Mouse (Mus musculus): ENCODE measurements around the gene Atl2. TPM values are rescaled to one million over a fixed set of nuclear protein-coding genes. Genes with fewer than 3 reads are reported as not detected.

Gene Atl2
- 4.5 and 6.4 TPM in 2 replicates for polyA plus RNA-seq (2012; rRNA removed)

GRCm38 (mm10) chr17:79895911-79896423, at the start of gene Atl2:
TSS of gene Atl2 (minus strand) at chr17:79896123.
- peak within 1 kb of the TSS; percentile 97 for H3K4me3 ChIP-seq (ENCODE audit: extremely low read depth, insufficient read depth, insufficient read length)
- H3K36me3 ChIP-seq (ENCODE audit: control insufficient read depth, insufficient read depth, low read length), result no peaks in the 10 kb centered on the region
- WGBS, result under 1% methylated on average over 50 of the region's 51 CpGs
- peak; percentile 88 to 95 for DNase-seq (ENCODE audit: low read depth in 1 of 2, low spot score in 2 of 2)
- peak within 1 kb of the TSS; percentile 92 for H3K27ac ChIP-seq (ENCODE audit: insufficient read depth, low read length)
- H3K4me1 ChIP-seq (ENCODE audit: control insufficient read depth, insufficient read depth, insufficient read length), result peaks cover 2% of the 10 kb centered on the region; the same call in 1 of the 2 replicates
- peak; percentile 85 for TF ChIP-seq POLR2A (IDR thresholded peaks at IDR 0.05; ENCODE audit: low read depth, low read length)
- no peak for TF ChIP-seq CTCF (IDR thresholded peaks at IDR 0.05; ENCODE audit: extremely low read depth, insufficient read depth, insufficient read length, insufficient replicate concordance)
- H3K27me3 ChIP-seq (ENCODE audit: control insufficient read depth, insufficient read depth, low read length), result no peaks in the 10 kb centered on the region

DNA sequence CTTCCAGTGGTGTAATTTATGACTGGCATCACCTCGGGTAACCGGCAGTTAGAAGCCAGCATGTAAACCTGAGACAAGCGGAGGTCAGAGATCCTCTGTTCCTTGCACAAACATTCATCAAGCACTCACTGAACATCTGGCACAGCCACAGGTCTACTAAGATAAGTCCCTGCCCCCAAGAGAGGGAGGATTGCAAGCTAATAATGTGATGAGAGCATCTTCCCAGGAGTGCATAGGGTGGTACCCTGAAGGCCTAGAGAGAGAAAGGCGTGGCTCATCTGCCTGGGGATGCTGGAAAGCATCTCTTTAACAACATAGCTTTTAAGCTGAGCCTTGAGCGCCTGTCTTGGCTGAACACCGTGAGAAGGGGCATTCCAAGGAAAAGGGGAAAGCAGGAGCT, 48.9 kb upstream of the Atl2 start:
- no peak overlapping the region for H3K4me3 ChIP-seq (ENCODE audit: extremely low read depth, insufficient read depth, insufficient read length)
- no peak for DNase-seq (ENCODE audit: low read depth in 1 of 2, low spot score in 2 of 2)
- TF ChIP-seq POLR2A (IDR thresholded peaks at IDR 0.05; ENCODE audit: low read depth, low read length) (no peak), CTCF (IDR thresholded peaks at IDR 0.05; ENCODE audit: extremely low read depth, insufficient read depth, insufficient read length, insufficient replicate concordance) (no peak)
- H3K36me3 ChIP-seq (ENCODE audit: control insufficient read depth, insufficient read depth, low read length), result no peaks in the 10 kb centered on the region
- 0 out of 2 replicates have a peak, but pooled peaks cover 2% of the 10 kb centered on the region for H3K4me1 ChIP-seq (ENCODE audit: control insufficient read depth, insufficient read depth, insufficient read length)
- no peak overlapping the region for H3K27ac ChIP-seq (ENCODE audit: insufficient read depth, low read length)
- 94% methylated on average over 6 of the region's 6 CpGs for WGBS
- no peaks in the 10 kb centered on the region for H3K27me3 ChIP-seq (ENCODE audit: control insufficient read depth, insufficient read depth, low read length)

DNA sequence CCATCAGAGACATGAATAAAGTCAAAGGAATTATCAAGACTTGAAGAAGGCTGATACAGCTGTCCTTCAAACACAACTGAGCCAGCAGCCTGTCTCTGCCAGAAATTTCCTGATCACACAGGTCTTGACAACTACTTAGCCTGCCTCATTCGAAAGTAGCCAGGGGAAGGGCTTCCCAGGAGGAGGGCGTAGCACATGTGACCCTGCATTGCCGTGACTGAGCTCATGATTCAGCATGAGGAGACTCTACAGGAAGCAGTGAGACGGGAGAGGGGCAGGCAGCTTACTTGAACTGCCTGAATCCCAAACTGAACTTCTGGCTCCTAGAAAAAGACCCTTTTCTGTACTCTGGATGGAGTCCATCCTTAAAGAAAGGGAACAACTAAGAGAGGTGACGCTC, 46.5 kb upstream of the Atl2 start:
- H3K4me3 ChIP-seq (ENCODE audit: extremely low read depth, insufficient read depth, insufficient read length), result no peak overlapping the region
- DNase-seq (ENCODE audit: low read depth in 1 of 2, low spot score in 2 of 2), result no peak
- no peaks in the 10 kb centered on the region for H3K4me1 ChIP-seq (ENCODE audit: control insufficient read depth, insufficient read depth, insufficient read length)
- 62% methylated on average over 5 of the region's 5 CpGs for WGBS
- no peaks in the 10 kb centered on the region for H3K36me3 ChIP-seq (ENCODE audit: control insufficient read depth, insufficient read depth, low read length)
- TF ChIP-seq POLR2A (IDR thresholded peaks at IDR 0.05; ENCODE audit: low read depth, low read length) (no peak), CTCF (IDR thresholded peaks at IDR 0.05; ENCODE audit: extremely low read depth, insufficient read depth, insufficient read length, insufficient replicate concordance) (no peak)
- H3K27ac ChIP-seq (ENCODE audit: insufficient read depth, low read length), result no peak overlapping the region
- H3K27me3 ChIP-seq (ENCODE audit: control insufficient read depth, insufficient read depth, low read length), result no peaks in the 10 kb centered on the region

- no peak overlapping the region for H3K4me3 ChIP-seq (ENCODE audit: extremely low read depth, insufficient read depth, insufficient read length)
- H3K4me1 ChIP-seq (ENCODE audit: control insufficient read depth, insufficient read depth, insufficient read length), result no peaks in the 10 kb centered on the region
- no peaks in the 10 kb centered on the region for H3K27me3 ChIP-seq (ENCODE audit: control insufficient read depth, insufficient read depth, low read length)
- WGBS, result 55% methylated on average over 3 of the region's 3 CpGs
- DNase-seq (ENCODE audit: low read depth in 1 of 2, low spot score in 2 of 2), result no peak
- H3K36me3 ChIP-seq (ENCODE audit: control insufficient read depth, insufficient read depth, low read length), result no peaks in the 10 kb centered on the region
- TF ChIP-seq POLR2A (IDR thresholded peaks at IDR 0.05; ENCODE audit: low read depth, low read length) (no peak), CTCF (IDR thresholded peaks at IDR 0.05; ENCODE audit: extremely low read depth, insufficient read depth, insufficient read length, insufficient replicate concordance) (no peak)
- no peak overlapping the region for H3K27ac ChIP-seq (ENCODE audit: insufficient read depth, low read length)
These were observed 43.2 kb upstream of the Atl2 start for GRCm38 (mm10) chr17:79939133-79939532.

DNA sequence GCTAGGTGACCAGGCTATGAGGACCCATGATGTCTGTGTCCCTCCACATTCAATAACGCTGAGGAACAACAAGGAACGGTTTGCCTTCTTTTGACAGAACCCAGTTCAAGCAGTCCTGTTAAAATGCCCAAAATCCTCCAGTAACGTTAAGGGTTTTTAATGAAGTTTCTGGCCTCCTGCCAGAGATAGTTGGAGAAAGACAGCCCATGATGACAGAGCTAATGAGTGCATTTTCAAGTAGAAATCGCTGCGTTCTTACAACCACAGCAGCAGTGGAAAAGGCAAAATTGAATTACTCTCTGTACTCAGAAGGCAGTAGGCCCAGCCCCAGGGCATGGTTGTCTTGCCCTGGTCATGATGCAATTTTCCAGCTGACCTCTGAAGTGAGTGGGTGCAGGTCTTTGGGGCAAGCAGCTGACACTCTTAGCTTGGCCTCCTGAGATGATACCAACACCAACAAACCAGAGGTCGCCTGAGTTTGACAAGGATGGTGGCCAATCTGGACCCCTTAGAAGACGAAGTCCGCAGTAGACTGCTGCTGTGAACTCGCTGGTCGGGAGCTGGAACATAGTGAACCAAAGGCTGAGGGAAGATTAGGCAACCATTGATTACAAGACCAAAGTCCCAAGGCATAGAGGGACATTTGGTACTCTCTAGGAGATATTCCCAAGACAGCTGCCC, 42.1 kb upstream of the Atl2 start:
- TF ChIP-seq CTCF (IDR thresholded peaks at IDR 0.05; ENCODE audit: extremely low read depth, insufficient read depth, insufficient read length, insufficient replicate concordance) (no peak), POLR2A (IDR thresholded peaks at IDR 0.05; ENCODE audit: low read depth, low read length) (no peak)
- no peak overlapping the region for H3K27ac ChIP-seq (ENCODE audit: insufficient read depth, low read length)
- H3K4me1 ChIP-seq (ENCODE audit: control insufficient read depth, insufficient read depth, insufficient read length), result no peaks in the 10 kb centered on the region
- no peaks in the 10 kb centered on the region for H3K27me3 ChIP-seq (ENCODE audit: control insufficient read depth, insufficient read depth, low read length)
- no peak for DNase-seq (ENCODE audit: low read depth in 1 of 2, low spot score in 2 of 2)
- H3K36me3 ChIP-seq (ENCODE audit: control insufficient read depth, insufficient read depth, low read length), result no peaks in the 10 kb centered on the region
- H3K4me3 ChIP-seq (ENCODE audit: extremely low read depth, insufficient read depth, insufficient read length), result no peak overlapping the region
- 90% methylated on average over 10 of the region's 10 CpGs for WGBS

- WGBS, result 88% methylated on average over 15 of the region's 15 CpGs
- H3K4me1 ChIP-seq (ENCODE audit: control insufficient read depth, insufficient read depth, insufficient read length), result no peaks in the 10 kb centered on the region
These were observed 38.4 kb upstream of the Atl2 start for GRCm38 (mm10) chr17:79934370-79934769.

GRCm38 (mm10) chr17:79932676-79933278, 36.9 kb upstream of the Atl2 start:
- 81% methylated on average over 5 of the region's 5 CpGs for WGBS
- TF ChIP-seq CTCF (IDR thresholded peaks at IDR 0.05; ENCODE audit: extremely low read depth, insufficient read depth, insufficient read length, insufficient replicate concordance) (no peak), POLR2A (IDR thresholded peaks at IDR 0.05; ENCODE audit: low read depth, low read length) (no peak)
- no peaks in the 10 kb centered on the region for H3K36me3 ChIP-seq (ENCODE audit: control insufficient read depth, insufficient read depth, low read length)
- H3K4me1 ChIP-seq (ENCODE audit: control insufficient read depth, insufficient read depth, insufficient read length), result no peaks in the 10 kb centered on the region
- H3K4me3 ChIP-seq (ENCODE audit: extremely low read depth, insufficient read depth, insufficient read length), result no peak overlapping the region
- no peak for DNase-seq (ENCODE audit: low read depth in 1 of 2, low spot score in 2 of 2)
- H3K27me3 ChIP-seq (ENCODE audit: control insufficient read depth, insufficient read depth, low read length), result no peaks in the 10 kb centered on the region
- H3K27ac ChIP-seq (ENCODE audit: insufficient read depth, low read length), result no peak overlapping the region

More at GRCm38 (mm10) chr17:79934370-79934769, 38.4 kb upstream of the Atl2 start:
- no peaks in the 10 kb centered on the region for H3K36me3 ChIP-seq (ENCODE audit: control insufficient read depth, insufficient read depth, low read length)
- no peaks in the 10 kb centered on the region for H3K27me3 ChIP-seq (ENCODE audit: control insufficient read depth, insufficient read depth, low read length)
- H3K27ac ChIP-seq (ENCODE audit: insufficient read depth, low read length), result no peak overlapping the region
- no peak for DNase-seq (ENCODE audit: low read depth in 1 of 2, low spot score in 2 of 2)
- TF ChIP-seq POLR2A (IDR thresholded peaks at IDR 0.05; ENCODE audit: low read depth, low read length), result no peak
- no peak for TF ChIP-seq CTCF (IDR thresholded peaks at IDR 0.05; ENCODE audit: extremely low read depth, insufficient read depth, insufficient read length, insufficient replicate concordance)
- H3K4me3 ChIP-seq (ENCODE audit: extremely low read depth, insufficient read depth, insufficient read length), result no peak overlapping the region
